Mouse (Mus musculus): ENCODE measurements around the gene Zpr1.

Zpr1 gene

GRCm38 (mm10) chr9:46272677-46273454 is at the start of gene Zpr1:
TSS of gene Zpr1 (plus strand) at chr9:46273064.
- DNase-seq, result peak; percentile 86 to 90

- no peak for DNase-seq
These were observed 49.8 kb upstream of the Zpr1 start for GRCm38 (mm10) chr9:46223090-46223489.

GRCm38 (mm10) chr9:46224101-46224500 is 48.8 kb upstream of the Zpr1 start:
- DNase-seq, result no peak

- no peak for DNase-seq
These were observed 47.8 kb upstream of the Zpr1 start for GRCm38 (mm10) chr9:46224945-46225660.

GRCm38 (mm10) chr9:46227064-46227614 is 45.7 kb upstream of the Zpr1 start:
- no peak for DNase-seq

- no peak for DNase-seq
These were observed 44.4 kb upstream of the Zpr1 start, which contains the start of gene Apoa1 for GRCm38 (mm10) chr9:46228491-46228890. TSS of gene Apoa1 (plus strand) at chr9:46228580.

- peak; percentile 54 to 60 for DNase-seq
These were observed 43.1 kb upstream of the Zpr1 start for GRCm38 (mm10) chr9:46229573-46230449.

GRCm38 (mm10) chr9:46230450-46230975 is 42.4 kb upstream of the Zpr1 start:
- no peak for DNase-seq

GRCm38 (mm10) chr9:46235196-46235595 is 37.7 kb upstream of the Zpr1 start:
- no peak for DNase-seq

- no peak for DNase-seq
These were observed 37.4 kb upstream of the Zpr1 start, which contains the start of gene Apoc3 for GRCm38 (mm10) chr9:46235596-46235648. TSS of gene Apoc3 (minus strand) at chr9:46235636.

GRCm38 (mm10) chr9:46235649-46236048 is 37.2 kb upstream of the Zpr1 start:
- no peak for DNase-seq

GRCm38 (mm10) chr9:46238850-46239249 is 34.0 kb upstream of the Zpr1 start:
- DNase-seq, result no peak

GRCm38 (mm10) chr9:46240526-46241153 is 32.2 kb upstream of the Zpr1 start, which contains the start of gene Apoa4:
TSS of gene Apoa4 (plus strand) at chr9:46240696.
- no peak for DNase-seq

GRCm38 (mm10) chr9:46241818-46242217 is 31.0 kb upstream of the Zpr1 start:
- DNase-seq, result no peak

- no peak for DNase-seq
These were observed 29.7 kb upstream of the Zpr1 start for GRCm38 (mm10) chr9:46243122-46243521.

- no peak for DNase-seq
These were observed 29.3 kb upstream of the Zpr1 start for GRCm38 (mm10) chr9:46243584-46243983.

- peak in 1 of 2 experiments; percentile 15 for DNase-seq
These were observed 26.0 kb upstream of the Zpr1 start for GRCm38 (mm10) chr9:46246752-46247324.

GRCm38 (mm10) chr9:46256177-46256576 is 16.7 kb upstream of the Zpr1 start:
- no peak for DNase-seq

- DNase-seq, result no peak
These were observed 16.0 kb upstream of the Zpr1 start for GRCm38 (mm10) chr9:46256658-46257385.

- no peak for DNase-seq
These were observed 15.3 kb upstream of the Zpr1 start for GRCm38 (mm10) chr9:46257546-46257945.

GRCm38 (mm10) chr9:46259111-46259510 is 13.8 kb upstream of the Zpr1 start:
- no peak for DNase-seq

All from thymus, postnatal 36 days (tissue).